Mouse (Mus musculus) forelimb bud, embryonic 11.5 days (tissue): ENCODE data around the gene Susd6.
"Not testable (repeated sequence)": the region's sequence is repeated elsewhere in the genome, so short reads cannot be mapped to it uniquely, and the experiment has no call there.

Source experiments
- DNase-seq: peaks from one replicate; pipeline ENCODE4 v3.0.0-alpha.2; 2012; ENCODE audit warnings: low read depth, low spot score

Susd6 gene

DNA sequence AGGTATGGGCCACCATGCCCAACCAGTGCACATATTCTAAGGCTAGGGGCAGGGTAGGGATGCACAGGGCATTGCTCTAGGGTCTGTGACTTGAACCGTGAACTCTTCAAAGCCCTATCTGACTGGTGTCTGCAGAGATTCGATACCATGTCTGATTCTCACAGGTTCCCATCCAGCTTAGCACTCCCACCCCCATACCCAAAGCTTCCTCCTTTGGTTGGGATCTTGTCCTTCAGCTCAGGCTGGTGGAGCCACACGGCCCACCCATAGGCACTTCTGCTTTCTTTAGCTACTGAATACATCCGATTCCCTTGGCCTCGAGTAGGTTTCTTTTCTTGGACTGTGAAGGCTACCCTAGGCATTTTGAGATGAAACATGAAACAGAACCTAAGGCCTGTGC is 5.3 kb upstream of the Susd6 start:
- no peak for DNase-seq

DNA sequence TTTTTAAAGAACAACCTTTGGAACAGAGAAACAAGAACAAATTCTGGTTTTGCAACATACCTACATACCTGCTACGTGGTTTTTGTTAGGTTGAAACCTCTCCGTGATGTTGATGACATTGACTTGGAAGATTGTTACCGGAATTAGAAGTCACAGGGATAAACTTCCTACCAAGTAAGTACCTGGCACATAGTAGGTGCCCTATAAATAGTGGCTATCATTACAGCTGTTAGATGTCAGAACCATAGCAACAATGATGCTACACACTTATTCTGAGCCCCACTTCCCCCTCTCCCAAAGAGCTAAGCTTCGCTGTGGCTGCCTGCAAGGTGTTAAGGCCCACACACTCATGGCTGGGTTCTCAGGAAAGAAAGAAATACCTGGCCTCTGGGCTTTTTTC is 4.7 kb upstream of the Susd6 start:
- no peak for DNase-seq

DNA sequence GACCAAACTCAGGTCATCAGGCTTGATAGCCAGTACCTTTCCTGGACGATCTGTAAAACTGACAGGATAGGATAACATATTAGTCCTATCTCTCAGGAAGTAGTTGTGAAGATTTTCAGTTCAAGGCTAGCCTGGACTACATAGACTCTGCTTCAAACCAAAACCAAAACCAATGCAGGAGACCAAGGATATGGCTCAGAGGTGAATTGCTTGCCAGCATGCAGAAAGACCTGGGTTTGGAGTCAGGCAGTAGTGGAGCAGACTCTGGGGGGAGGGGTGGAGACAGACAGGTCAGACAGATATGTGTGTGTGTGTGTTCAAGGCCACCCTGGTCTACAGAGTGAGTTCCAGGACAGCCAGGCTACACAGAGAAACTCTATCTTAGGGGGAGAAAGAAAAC is 3.7 kb upstream of the Susd6 start:
- DNase-seq: no peak

GRCm38 (mm10) chr12:80787604-80788003 is 2.7 kb upstream of the Susd6 start:
- no peak for DNase-seq

- DNase-seq: no peak
These were observed 2.1 kb upstream of the Susd6 start for GRCm38 (mm10) chr12:80788188-80788587.

GRCm38 (mm10) chr12:80789276-80789675 is 1.0 kb upstream of the Susd6 start:
- not testable (repeated sequence) for DNase-seq

DNA sequence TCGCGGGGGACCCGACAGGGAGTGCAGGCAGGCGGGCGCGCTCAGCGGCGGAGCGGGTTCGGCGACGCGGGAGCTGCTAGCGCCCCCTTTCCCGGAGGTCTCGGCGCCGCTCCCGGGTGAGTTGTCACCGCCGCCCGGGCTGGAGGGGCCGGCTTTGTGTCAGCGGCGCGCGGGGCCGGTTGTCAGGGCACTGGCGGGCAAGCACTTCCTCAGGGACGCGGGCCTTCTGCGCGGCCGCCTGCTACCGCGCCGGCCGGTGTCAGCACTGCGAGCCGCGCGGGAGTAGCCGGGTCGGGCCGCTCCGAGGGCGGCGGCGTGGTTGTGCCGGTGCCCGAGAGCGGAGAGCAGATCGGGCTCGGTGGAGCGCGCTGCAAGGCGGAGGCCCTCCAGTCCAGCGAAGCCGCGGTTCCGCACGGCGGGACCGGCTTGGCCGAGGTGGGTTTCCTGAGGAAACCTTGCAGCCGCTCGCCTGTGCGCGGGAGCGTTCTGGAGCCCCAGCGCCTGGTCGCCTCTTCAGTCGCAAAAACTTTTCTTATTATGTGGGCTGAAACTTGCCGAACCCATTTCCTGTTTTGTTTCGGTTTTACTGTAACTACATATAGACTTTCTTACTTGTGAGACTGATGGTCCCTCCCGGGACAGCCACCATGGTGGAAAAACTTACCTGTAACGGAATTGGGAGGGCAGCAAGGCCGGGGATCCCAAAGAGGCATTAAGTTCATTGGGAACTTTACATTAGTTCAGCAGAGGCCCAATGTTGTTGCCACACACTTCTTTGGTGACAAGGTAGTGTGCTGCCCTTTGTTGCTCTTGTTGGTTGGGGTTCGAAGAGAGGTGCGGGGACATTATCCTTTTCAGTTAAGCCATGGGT is 625 bp downstream of the Susd6 start:
- DNase-seq: no peak

GRCm38 (mm10) chr12:80791571-80792444 is 1.5 kb downstream of the Susd6 start:
- no peak for DNase-seq

DNA sequence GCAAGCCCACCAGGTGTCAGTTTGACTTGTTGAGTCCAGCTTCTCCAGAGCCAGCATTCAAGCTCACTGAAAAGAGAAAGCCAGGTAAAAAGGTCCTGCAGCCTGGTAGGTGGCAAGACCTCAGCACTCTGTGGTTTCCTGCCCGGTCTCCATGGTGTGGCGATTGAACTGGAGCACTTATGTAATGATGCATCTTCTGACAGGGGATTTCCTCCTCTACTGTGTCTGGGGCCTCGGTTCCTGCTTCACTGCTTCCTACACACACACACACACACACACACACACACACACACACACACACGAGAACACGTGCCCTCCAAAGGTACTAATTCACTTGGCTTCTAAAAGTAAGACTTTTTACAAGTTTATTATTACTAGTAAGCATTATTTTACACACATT is 2.6 kb downstream of the Susd6 start:
- DNase-seq: no peak

- DNase-seq: no peak
These were observed 3.2 kb downstream of the Susd6 start for GRCm38 (mm10) chr12:80793535-80793934.

GRCm38 (mm10) chr12:80794522-80794921 is 4.2 kb downstream of the Susd6 start:
- no peak for DNase-seq

DNA sequence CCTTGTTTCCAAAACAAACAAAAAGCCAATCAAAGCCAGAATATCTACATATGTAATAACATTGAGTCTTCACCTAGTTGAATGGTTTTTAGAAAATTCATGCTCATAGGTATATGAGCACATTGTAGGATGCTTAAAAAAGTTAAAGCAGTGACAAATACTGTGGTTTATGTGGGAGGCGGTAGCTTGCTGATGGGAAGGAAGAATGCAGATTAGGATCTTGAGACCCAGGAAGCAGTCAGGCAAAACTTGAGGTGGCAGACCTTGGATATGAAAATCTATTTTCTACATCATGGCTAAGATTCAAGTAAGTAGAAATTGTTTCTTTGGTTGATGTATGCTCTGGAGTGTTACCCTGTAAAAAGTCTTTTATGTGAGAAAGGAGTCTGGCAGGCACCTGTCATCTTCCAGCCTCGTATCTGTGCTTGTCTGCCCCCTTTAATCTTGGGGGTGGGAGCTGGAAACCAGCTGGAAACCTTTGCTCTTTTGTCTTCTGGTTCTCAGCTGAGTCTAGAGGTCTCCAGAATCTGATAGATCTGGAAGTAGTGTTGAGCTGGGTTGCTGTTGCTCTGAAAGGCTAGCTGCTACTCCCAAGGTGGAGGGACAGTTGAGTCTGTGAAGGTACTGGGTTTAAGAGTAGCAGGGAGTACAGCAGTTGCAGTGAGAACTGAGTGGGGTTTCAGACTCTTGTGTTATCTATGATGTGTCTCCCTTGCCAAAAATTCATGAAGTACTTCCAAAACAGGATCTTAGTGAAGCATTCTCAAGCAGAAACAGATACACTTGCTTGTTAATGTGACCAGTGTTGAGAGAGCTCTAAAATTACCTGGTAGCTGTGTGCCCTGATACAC is 4.8 kb downstream of the Susd6 start:
- DNase-seq: no peak

GRCm38 (mm10) chr12:80798271-80798670 is 8.0 kb downstream of the Susd6 start:
- no peak for DNase-seq

DNA sequence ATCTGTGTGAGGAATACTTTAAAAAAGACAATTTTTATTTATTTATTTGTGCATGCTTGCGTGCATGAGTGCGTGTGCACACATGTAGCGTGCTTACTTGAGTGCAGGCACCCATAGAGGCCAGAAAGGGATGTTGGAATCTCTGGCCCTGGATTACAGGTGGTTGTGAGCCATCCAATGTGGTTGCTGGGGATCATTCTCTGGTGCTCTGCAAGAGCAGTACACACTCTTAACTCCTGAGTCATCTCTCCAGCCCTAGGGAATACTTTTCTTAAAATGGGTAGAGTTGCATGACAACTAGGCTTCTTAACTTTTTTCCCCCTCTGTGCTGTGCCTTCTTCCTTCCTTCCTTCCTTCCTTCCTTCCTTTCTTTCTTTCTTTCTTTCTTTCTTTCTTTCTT is 9.8 kb downstream of the Susd6 start:
- no peak for DNase-seq

DNA sequence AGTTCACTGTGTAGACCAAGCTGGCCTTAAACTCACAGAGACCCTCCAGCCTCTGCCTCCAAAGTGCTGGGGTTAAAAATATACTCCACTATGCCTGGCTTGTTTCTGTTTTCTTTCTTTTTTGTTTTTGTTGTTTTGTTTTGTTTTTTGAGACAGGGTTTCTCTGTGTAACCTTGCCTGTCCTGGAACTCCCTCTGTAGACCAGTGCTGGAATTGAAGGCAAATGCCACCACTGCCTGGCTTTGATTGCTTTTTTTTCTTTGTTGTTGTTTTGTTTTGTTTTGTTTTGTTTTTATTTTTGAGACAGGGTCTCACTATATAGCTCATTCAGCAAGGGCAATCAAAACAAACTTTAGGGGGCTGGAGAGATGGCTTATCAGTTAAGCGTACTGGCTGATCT is 11.1 kb downstream of the Susd6 start:
- DNase-seq: no peak

GRCm38 (mm10) chr12:80803924-80804323 is 13.6 kb downstream of the Susd6 start:
- no peak for DNase-seq

GRCm38 (mm10) chr12:80804861-80805428 is 14.6 kb downstream of the Susd6 start:
- no peak for DNase-seq

GRCm38 (mm10) chr12:80807451-80808085 is 17.3 kb downstream of the Susd6 start:
- DNase-seq: no peak

DNA sequence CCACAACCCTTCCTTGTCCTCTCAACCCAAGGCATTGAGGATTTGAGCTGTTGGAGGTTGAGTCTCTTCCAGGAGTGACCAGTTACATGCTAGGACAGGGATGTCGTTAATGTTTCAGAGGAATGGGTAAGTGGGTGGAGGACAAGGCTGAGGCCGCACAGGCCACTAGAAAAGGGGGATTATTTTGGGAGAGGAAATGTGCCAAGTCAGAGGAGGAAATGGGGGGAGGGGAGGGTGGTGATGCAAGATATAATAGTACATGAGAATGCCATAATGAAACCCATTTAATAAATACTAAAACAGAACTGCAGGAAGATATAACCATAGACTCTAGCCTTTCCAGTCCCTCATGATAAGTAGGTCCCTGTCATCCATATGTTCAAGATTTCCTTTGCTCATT is 19.7 kb downstream of the Susd6 start:
- no peak for DNase-seq

DNA sequence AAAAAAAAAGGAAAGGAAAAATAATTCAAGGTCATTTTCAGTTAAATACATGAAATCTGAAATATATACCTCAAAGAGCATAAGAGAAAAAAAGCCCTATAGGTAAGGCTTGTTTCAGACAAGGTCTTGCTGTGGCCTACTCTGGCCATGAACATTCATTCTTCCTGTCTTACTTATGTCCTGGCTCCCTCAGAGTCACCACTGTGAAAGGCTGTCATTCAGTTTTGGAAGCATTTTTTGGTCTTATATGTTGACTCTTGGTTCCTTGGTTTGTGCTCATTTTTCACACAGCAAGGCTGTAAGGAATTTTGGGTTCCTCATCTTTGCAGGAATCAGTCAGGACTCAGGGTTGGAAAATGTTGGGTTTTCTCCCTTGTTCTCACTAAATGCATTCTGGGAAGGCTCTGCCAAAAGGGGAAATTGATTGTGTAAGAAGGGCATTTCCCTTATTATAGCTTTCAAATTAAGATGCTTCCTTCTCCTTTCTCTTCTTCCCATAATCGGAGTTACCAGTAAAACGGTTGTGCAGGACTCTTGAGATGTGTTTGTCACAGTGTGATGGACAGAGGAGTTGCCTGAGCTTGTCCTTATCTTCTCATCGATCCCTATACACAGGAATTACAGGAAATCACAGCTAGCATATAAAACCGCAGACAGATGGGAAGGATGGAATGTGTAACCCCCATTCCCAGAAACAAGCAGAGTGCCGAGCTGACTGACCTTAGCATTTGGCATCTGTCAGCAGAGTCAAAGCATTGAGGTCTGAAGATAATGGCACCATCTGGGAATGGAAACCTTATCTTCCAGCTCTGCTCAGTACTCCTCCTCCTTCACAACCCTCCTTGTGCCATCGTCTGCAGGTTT is 21.6 kb downstream of the Susd6 start:
- DNase-seq: no peak
